Mouse (Mus musculus) CH12.LX (cell line): ENCODE measurements at regions not wholly inside any gene's neighbourhood (a gene's known extent, or its start where the extent isn't known, plus 50 kb on each side); places are given as distances from the start of the nearest gene placed in this dataset.

Experiments
- CTCF ChIP-seq, 2 experiments: IDR thresholded peaks in 1 of 2; conservative IDR thresholded peaks in 1 of 2; 2 replicates each; pipeline ENCODE4 v1.5.1; 2011 to 2012; ENCODE audit warnings: low read depth in 2 of 2, low read length in 2 of 2, improper control_type of control experiment in 1 of 2, inconsistent platforms in 1 of 2, mild to moderate bottlenecking in 1 of 2, moderate library complexity in 1 of 2
- ELF1 ChIP-seq: IDR thresholded peaks from 2 replicates; pipeline ENCODE4 v1.6.1; 2014; ENCODE audit warnings: low read depth, mild to moderate bottlenecking, inconsistent platforms, low read length, improper control_type of control experiment
- EP300 ChIP-seq: IDR thresholded peaks from 2 replicates; pipeline ENCODE4 v1.6.1; 2011; ENCODE audit warnings: low read length, improper control_type of control experiment
- MAX ChIP-seq: IDR thresholded peaks from 2 replicates; pipeline ENCODE4 v1.6.1; 2011; ENCODE audit warnings: low read length, improper control_type of control experiment
- NELFE ChIP-seq: IDR thresholded peaks from 2 replicates; pipeline ENCODE4 v1.6.1; 2011; ENCODE audit warnings: low read depth, low read length, improper control_type of control experiment
- NRF1 ChIP-seq: IDR thresholded peaks from 2 replicates; pipeline ENCODE4 v1.6.1; 2014; ENCODE audit warnings: low read depth, mild to moderate bottlenecking, inconsistent platforms, low read length, improper control_type of control experiment, moderate library complexity
- POLR2A ChIP-seq: IDR thresholded peaks from 2 replicates; pipeline ENCODE4 v1.6.1; 2011; ENCODE audit warnings: low read depth, mild to moderate bottlenecking, improper control_type of control experiment, low read length
- POLR2AphosphoS2 ChIP-seq: IDR thresholded peaks from 2 replicates; pipeline ENCODE4 v1.6.1; 2011; ENCODE audit warnings: low read depth, low read length, improper control_type of control experiment
- RAD21 ChIP-seq: IDR thresholded peaks from 2 replicates; pipeline ENCODE4 v1.6.1; 2011; ENCODE audit warnings: low read depth, mild to moderate bottlenecking, low read length, improper control_type of control experiment, moderate library complexity
- TBP ChIP-seq: conservative IDR thresholded peaks from 2 replicates; pipeline ENCODE4 v1.6.1; 2011; ENCODE audit warnings: low read depth, low read length, improper control_type of control experiment
- ZMIZ1 ChIP-seq: IDR thresholded peaks from 2 replicates; pipeline ENCODE4 v1.6.1; 2012; ENCODE audit warnings: low read depth, mild to moderate bottlenecking, inconsistent platforms, low read length, improper control_type of control experiment

- TF ChIP-seq RAD21 (no peak), MAX (no peak), ELF1 (no peak), POLR2AphosphoS2 (no peak), CTCF (conservative IDR thresholded peaks at IDR 0.05 in 1 of 2, IDR thresholded peaks at IDR 0.05 in 1 of 2; ENCODE audit: low read depth in 2 of 2, low read length in 2 of 2) (no peak), EP300 (no peak), TBP (no peak), NELFE (no peak), ZMIZ1 (no peak), POLR2A (no peak), NRF1 (no peak)
Observed at GRCm38 (mm10) chr19:36242946-36243345, 105.2 kb upstream of the Pcgf5 start.
